Mouse (Mus musculus) hindbrain, postnatal 0 days (tissue): ENCODE results near the gene Plekhb2. TPM values are rescaled to one million over a fixed set of nuclear protein-coding genes. Genes with fewer than 3 reads are reported as not detected.

ENCODE experiments used
- ATAC-seq: fragments of 200-750 bp; cut with Nextera tagmentation; 2 replicates; pipeline ENCODE4 v1.8.0; 2017; ENCODE audit warnings: mild to moderate bottlenecking, moderate TSS enrichment, moderate library complexity
- DNase-seq: peaks from one replicate; pipeline ENCODE4 v3.0.0-alpha.2; 2015; ENCODE audit warnings: low spot score
- H3K27ac ChIP-seq: fragments of 300-500 bp; sonication (generic); 2 replicates; pipeline ENCODE4 v1.5.1; 2014; ENCODE audit warnings: mild to moderate bottlenecking
- H3K27me3 ChIP-seq: fragments of 300-500 bp; sonication (generic); 2 replicates; pipeline ENCODE4 v1.6.1; 2014; ENCODE audit warnings: low read length, mixed read lengths; ENCODE audit not compliant: insufficient read depth
- H3K36me3 ChIP-seq: fragments of 300-500 bp; sonication (generic); 2 replicates; pipeline ENCODE4 v1.6.1; 2014; ENCODE audit warnings: low read length, mixed read lengths; ENCODE audit not compliant: insufficient read depth
- H3K4me1 ChIP-seq: fragments of 300-500 bp; sonication (generic); 2 replicates; pipeline ENCODE4 v1.6.1; 2014; ENCODE audit warnings: antibody characterized with exemption, low read length, mixed read lengths; ENCODE audit not compliant: insufficient read depth
- H3K4me2 ChIP-seq: fragments of 300-500 bp; sonication (generic); 2 replicates; pipeline ENCODE4 v1.6.1; 2014; ENCODE audit warnings: low read depth, mild to moderate bottlenecking, low read length, moderate library complexity, mixed read lengths
- H3K4me3 ChIP-seq: fragments of 300-500 bp; sonication (generic); 2 replicates; pipeline ENCODE4 v1.5.1; 2014; ENCODE audit warnings: low read length
- H3K9ac ChIP-seq: fragments of 300-500 bp; sonication (generic); replicated peaks from 2 replicates; pipeline ENCODE4 v1.6.1; 2014; ENCODE audit warnings: mild to moderate bottlenecking, low read length, moderate library complexity, mixed read lengths
- H3K9me3 ChIP-seq: fragments of 300-500 bp; sonication (generic); 2 replicates; pipeline ENCODE4 v1.6.1; 2016; ENCODE audit warnings: low read length, mixed read lengths
- CTCF ChIP-seq: IDR thresholded peaks from 2 replicates; pipeline ENCODE4 v1.5.1; 2016; ENCODE audit warnings: antibody characterized with exemption, control low read depth, low read depth
- WGBS: fragments of 180-500 bp; shearing (Covaris S2); extraction: QIAGEN DNeasy Blood & Tissue Kit; methylation state at CpG from one replicate; pipeline ENCODE4 v1.1.7; 2014; 5-methylcytosine and 5-hydroxymethylcytosine counted together
- polyA plus RNA-seq: library from polyadenylated mRNA; unstranded; fragments of >200 nt; fragmentation: Nextera tagmentation; extraction: Ambion mirVana; gene quantifications from 2 replicates; pipeline ENCODE4 v1.2.1, GENCODE M21; 2015
- total RNA-seq: library from RNA; depleted of rRNA; stranded (reverse); fragments of >200 nt; gene quantifications from 2 replicates; pipeline ENCODE4 v1.2.3, GENCODE M21; 2014

Plekhb2 gene
- total and polyA plus RNA-seq, 2 experiments from 2014 or later, result 104 to 117 TPM

- Histone ChIP-seq H3K4me3 (no peak overlapping the region), H3K4me2 (no peak overlapping the region), H3K4me1 (0 out of 2 replicates have a peak, but pooled peaks cover 12% of the 10 kb centered on the region), H3K9me3 (no peaks in the 10 kb centered on the region), H3K27me3 (no peaks in the 10 kb centered on the region), H3K9ac (no peak overlapping the region), H3K36me3 (no peaks in the 10 kb centered on the region), H3K27ac (no peak overlapping the region)
- 82% methylated on average over 12 of the region's 12 CpGs for WGBS
- DNase-seq (no peak), ATAC-seq (no peak)
- TF ChIP-seq CTCF, result no peak
Observed at GRCm38 (mm10) chr1:34855056-34855739, 5.4 kb downstream of the Plekhb2 start.

GRCm38 (mm10) chr1:34858671-34859070 is 8.9 kb downstream of the Plekhb2 start:
- Histone ChIP-seq H3K4me3 (no peak overlapping the region), H3K4me1 (no peaks in the 10 kb centered on the region), H3K36me3 (peaks cover 15% of the 10 kb centered on the region; the same call in 1 of the 2 replicates), H3K27ac (no peak overlapping the region), H3K27me3 (no peaks in the 10 kb centered on the region), H3K9ac (no peak overlapping the region), H3K9me3 (no peaks in the 10 kb centered on the region), H3K4me2 (no peak overlapping the region)
- no peak for TF ChIP-seq CTCF
- ATAC-seq (no peak), DNase-seq (no peak)
- 65% methylated on average over 5 of the region's 5 CpGs for WGBS

GRCm38 (mm10) chr1:34859761-34860160 is 10.0 kb downstream of the Plekhb2 start:
- Histone ChIP-seq H3K9me3 (no peaks in the 10 kb centered on the region), H3K36me3 (peaks cover 26% of the 10 kb centered on the region; the same call in 1 of the 2 replicates), H3K4me1 (no peaks in the 10 kb centered on the region), H3K27ac (no peak overlapping the region), H3K4me3 (no peak overlapping the region), H3K9ac (no peak overlapping the region), H3K4me2 (no peak overlapping the region), H3K27me3 (no peaks in the 10 kb centered on the region)
- DNase-seq, result no peak
- ATAC-seq, result no peak
- WGBS, result 89% methylated on average over 3 of the region's 3 CpGs
- TF ChIP-seq CTCF, result no peak

GRCm38 (mm10) chr1:34860205-34860604 is 10.4 kb downstream of the Plekhb2 start:
- Histone ChIP-seq H3K27ac (no peak overlapping the region), H3K4me2 (no peak overlapping the region), H3K36me3 (peaks cover 30% of the 10 kb centered on the region; the same call in 1 of the 2 replicates), H3K9me3 (no peaks in the 10 kb centered on the region), H3K4me3 (no peak overlapping the region), H3K9ac (no peak overlapping the region), H3K27me3 (no peaks in the 10 kb centered on the region), H3K4me1 (no peaks in the 10 kb centered on the region)
- no peak for DNase-seq
- no peak for TF ChIP-seq CTCF
- WGBS, result 89% methylated on average over 7 of the region's 7 CpGs
- no peak for ATAC-seq

- H3K36me3 ChIP-seq, result peaks cover 38% of the 10 kb centered on the region
- H3K4me2 ChIP-seq, result no peak overlapping the region
- H3K27me3 ChIP-seq, result no peaks in the 10 kb centered on the region
- no peaks in the 10 kb centered on the region for H3K9me3 ChIP-seq
- no peak for TF ChIP-seq CTCF
- DNase-seq, result no peak
- no peak for ATAC-seq
- 94% methylated on average over 13 of the region's 13 CpGs for WGBS
- H3K9ac ChIP-seq, result no peak overlapping the region
- H3K4me1 ChIP-seq, result no peaks in the 10 kb centered on the region
- no peak overlapping the region for H3K4me3 ChIP-seq
- no peak overlapping the region for H3K27ac ChIP-seq
Observed at GRCm38 (mm10) chr1:34862877-34863276, 13.1 kb downstream of the Plekhb2 start.

- Histone ChIP-seq H3K36me3 (peaks cover 38% of the 10 kb centered on the region), H3K4me2 (no peak overlapping the region), H3K27me3 (no peaks in the 10 kb centered on the region), H3K4me3 (no peak overlapping the region), H3K9me3 (no peaks in the 10 kb centered on the region), H3K27ac (no peak overlapping the region), H3K4me1 (no peaks in the 10 kb centered on the region), H3K9ac (no peak overlapping the region)
- DNase-seq (no peak), ATAC-seq (no peak)
- TF ChIP-seq CTCF, result no peak
- 86% methylated on average over 7 of the region's 7 CpGs for WGBS
Observed at GRCm38 (mm10) chr1:34863323-34863722, 13.5 kb downstream of the Plekhb2 start.

- Histone ChIP-seq H3K9me3 (no peaks in the 10 kb centered on the region), H3K27ac (no peak overlapping the region), H3K4me1 (no peaks in the 10 kb centered on the region), H3K4me3 (no peak overlapping the region), H3K4me2 (no peak overlapping the region), H3K27me3 (no peaks in the 10 kb centered on the region), H3K36me3 (peaks cover 44% of the 10 kb centered on the region), H3K9ac (no peak overlapping the region)
- TF ChIP-seq CTCF, result no peak
- DNase-seq (no peak), ATAC-seq (no peak)
- WGBS, result 87% methylated on average over 7 of the region's 7 CpGs
Observed at GRCm38 (mm10) chr1:34864243-34864642, 14.5 kb downstream of the Plekhb2 start.
